Mouse (Mus musculus): ENCODE measurements around the gene Pop4.

Pop4 gene

DNA sequence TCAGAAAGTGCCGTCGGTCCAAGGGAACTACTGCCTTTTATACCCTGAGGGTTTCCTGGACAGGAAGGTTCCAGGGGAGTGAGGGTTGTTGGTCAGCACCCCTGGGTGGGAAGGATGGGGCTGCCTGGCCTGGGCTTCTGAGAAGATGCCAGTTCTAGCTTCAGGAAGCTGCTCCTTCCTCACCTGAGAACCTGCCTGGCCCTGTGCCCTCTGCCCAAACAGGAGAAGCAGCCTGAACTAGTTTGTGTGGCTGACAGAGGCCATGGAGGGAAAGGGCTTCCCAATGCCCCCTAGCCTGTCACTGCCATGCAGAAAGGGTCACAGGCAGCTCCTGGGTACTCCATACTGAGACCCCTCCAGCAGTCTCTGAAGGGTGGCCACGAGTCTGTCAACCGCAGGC, 51.7 kb downstream of the Pop4 start:
- no peak for DNase-seq (ENCODE audit: low read depth, low spot score)

DNA sequence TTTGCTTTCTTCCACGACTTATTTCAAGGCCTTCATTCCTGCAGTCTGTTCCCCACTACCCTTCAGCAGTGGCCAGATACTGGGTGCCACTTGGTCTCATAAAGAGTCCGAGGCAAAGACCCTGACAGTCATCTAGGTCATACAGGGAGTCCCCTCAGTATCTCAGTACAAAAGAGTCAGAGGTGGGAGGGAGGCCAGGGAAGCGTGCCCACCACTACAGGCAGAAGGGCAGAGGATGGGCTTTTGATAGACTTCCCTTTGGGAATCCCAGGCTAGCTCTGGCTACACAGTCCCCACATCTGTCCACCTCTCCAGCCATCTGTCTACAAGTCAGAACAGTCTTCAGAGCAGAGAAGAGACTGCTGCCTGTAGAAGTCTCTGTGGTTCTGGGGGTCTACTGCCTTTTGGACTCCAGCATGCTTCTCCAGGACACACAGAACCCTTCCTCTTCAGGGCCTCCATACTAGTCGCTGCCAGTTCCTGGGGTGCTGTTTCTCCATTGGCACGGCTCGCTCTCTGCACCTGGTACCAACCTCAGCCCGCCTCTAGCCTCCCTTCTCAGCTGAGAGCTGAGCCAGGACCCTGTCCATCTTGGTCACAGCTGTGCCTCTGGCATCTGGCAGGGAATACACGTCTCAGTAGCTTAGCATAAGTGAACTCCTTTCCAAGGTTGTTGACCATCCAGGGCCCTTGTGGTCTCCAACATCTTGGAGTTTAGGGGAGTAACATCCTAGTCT, 52.4 kb downstream of the Pop4 start:
- DNase-seq (ENCODE audit: low read depth, low spot score) = no peak

DNA sequence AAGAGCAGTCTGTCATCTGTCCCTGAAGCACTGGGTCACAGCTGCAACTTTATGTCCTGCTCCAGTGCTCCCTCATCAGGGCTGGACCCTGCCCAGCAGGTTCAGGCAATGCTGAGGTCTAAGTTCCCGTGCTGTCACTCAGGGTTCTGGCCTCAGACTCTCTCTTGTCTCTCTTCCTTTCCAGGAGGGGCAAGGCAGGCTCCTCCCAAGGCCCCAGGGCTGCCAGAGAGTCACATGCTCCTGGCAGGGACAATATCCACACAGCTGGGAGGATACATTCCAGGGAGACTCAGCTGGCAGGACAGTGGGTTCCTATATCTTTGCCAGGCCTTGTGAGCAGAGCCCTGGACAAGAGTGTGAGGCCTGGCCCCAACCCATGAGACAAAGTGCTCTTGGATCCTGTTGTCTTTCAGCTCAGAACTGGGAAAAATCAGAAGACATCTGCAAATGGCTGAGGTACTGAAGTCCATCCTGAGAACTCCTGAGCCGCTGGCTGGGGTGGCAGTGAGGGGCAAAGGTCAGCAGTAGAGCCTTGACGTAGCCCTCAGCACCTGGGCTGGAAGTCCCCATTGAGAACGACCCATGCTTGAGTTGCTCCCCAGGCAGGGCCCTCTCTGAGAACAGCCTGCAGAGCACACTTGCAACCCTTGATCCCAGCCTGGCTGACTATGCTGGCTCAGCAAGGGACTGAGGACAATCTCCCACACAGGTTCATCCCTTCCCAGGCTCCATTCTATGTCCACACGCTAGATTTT, 53.6 kb downstream of the Pop4 start:
- DNase-seq (ENCODE audit: low read depth, low spot score) = no peak

DNA sequence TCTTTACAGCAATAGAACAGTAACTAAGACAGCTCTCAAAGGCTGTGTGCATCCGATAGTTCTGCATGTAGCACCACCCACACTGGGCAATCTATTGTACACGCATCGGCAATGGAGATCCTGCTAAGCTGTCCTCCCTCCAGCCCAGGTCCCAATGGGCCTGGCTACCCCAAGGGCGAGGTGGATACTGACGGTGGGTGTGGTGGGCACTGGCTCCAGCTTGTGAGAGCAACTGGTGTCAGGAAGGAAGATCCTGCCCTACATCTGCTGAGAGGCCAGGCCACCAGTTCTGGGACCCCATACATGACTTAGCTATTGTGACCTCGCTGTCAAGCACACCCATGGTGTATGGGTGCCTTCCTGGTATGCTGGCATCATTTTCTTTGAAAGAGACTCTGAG, 55.5 kb downstream of the Pop4 start:
- DNase-seq (ENCODE audit: low read depth, low spot score) = no peak

DNA sequence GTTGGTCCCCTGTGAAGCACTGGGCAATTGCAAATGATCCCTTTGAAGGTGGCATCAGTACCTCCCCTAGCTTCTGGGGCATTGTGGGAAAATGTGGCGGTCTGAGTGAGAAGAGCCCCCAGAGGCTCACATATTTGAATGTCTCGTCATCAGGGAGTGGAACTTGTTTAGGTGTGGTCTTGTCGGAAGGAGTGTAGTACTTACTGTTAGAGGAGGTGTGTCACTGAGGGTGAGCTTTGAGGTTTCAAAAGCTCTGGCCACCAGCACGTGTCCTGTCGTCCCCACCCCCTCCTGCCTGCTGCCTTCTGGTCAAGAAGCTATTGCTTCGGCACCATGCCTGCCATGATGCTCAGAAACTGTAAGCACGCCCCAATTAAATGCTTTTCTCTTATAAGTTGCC, 55.9 kb downstream of the Pop4 start:
- DNase-seq (ENCODE audit: low read depth, low spot score) = no peak

DNA sequence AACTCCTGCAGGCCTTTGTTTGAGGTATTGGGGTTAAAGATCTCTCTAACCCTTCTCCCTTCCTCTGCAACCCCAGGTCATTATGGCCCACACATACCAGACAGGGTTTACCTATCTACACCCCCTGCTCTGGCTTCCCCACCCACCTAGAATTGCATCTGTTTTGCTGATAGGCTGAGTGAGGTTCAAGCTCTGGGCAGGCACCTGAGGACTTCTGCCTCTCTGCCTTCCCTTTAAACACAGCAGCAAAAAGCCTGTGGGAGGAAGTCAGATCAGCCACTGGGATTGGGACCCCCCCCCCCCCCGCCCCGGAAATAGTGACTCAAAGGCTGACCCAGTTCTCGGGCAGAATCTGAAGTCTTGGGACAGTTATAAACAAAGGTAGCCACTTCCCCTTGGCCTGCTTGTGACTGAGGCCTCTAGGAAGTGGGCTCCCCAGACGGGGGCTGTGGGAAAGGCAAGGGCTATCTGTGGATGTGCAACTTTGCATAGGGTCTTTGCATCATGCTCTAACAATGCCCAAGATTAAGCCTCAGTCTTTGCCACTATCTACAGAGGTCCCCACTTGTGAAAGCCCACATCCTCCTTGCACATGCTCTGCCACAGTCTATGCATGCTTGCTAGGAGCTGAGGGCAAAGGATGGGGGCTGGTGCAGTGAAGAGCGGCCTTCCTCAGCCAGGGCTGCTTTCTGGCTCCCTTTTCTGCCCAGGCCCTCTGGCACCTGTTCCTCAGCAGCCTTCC, 56.6 kb downstream of the Pop4 start:
- DNase-seq (ENCODE audit: low read depth, low spot score) = peak; percentile 28

DNA sequence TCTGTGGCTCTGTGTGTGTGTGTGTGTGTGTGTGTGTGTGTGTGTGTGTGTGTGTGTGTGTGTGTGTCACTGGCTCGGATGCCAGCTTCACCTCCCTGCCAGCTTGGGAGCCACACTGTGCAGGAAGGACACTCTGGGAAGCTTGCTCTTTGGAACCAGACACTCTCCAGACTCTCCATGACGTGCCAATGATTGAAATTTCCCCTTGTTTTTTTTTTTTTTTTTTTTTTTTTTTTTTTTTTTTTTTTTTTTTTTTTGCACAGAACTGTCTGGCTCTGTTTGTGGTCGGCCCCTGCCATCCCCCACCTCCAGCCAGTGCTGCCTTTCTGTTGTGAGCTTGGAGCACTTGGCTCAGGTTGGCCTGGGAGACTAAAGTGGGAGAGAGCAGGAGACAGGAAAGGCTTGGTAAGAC, 58.6 kb downstream of the Pop4 start:
- no peak for DNase-seq (ENCODE audit: low read depth, low spot score)

All from CD4-positive, CD25-positive, alpha-beta regulatory T cell, adult 2 months (primary cell).